Mouse (Mus musculus) fibroblast of lung, adult 2 months (primary cell): ENCODE measurements around the gene Gcc2.
A peak's percentile ranks its signal among the peaks of the same experiment; 100 is the strongest.
"Not testable (repeated sequence)": the region's sequence is repeated elsewhere in the genome, so short reads cannot be mapped to it uniquely, and the experiment has no call there.

Source experiments
- DNase-seq: peaks from one replicate; pipeline ENCODE4 v3.0.0-alpha.2; 2011; ENCODE audit warnings: low read depth

The Gcc2 gene

DNA sequence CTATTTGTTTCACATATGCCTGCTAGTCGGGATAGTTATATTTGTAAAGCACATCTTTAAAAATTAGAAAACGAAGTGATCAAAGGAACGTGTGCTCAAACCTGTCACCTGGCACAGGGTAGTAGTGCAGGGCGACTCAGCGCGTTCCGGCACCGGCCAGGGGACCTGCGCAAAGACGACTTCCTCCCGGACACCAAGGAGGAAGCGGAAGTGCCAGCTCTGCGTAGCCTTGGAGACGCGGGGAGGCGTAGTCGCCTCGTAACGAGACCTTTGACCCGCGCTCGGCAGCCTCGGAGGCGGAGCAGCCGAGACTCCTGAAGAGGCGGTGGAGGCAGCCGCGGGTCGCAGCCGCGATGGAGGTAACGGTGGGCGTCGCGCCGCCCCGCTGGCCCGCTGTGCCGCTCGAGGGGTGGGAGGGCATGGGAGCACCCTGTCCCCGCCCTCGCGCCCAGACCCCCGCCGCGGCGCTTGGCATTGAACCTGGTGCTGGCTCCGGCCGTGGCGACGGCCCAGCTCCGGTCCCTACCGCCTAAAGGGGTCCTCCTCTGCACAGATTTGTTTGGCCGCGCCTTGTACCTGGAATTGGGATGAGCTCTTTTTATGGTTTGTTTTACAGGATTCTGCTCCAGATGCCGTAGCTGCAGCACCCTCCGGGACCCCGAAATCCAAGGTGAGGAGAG, at the start of gene Gcc2:
Gene Gcc2, plus strand, starts transcription at position 285 of the 680 bp plus-strand sequence.
- peak; percentile 81 for DNase-seq

DNA sequence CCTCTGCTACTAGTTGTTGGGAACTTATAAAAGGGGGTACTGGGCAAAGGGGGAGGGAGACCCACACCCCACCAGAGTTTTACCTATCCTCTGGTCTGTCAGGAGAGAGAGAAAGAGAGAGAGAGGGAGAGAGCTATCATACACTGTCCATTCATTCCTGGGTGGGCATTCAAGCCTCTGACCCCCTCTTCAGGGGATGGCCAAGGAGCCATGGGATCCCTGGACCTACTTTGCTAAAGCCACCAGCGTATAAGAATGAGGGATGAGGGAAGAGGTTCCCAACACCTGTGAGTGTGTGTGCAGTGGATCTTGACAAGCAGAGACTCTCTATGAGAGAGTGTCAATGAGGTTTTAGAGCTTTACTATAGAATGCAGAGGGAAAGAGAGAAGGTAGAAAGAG, 49.3 kb upstream of the Gcc2 start:
- no peak for DNase-seq

DNA sequence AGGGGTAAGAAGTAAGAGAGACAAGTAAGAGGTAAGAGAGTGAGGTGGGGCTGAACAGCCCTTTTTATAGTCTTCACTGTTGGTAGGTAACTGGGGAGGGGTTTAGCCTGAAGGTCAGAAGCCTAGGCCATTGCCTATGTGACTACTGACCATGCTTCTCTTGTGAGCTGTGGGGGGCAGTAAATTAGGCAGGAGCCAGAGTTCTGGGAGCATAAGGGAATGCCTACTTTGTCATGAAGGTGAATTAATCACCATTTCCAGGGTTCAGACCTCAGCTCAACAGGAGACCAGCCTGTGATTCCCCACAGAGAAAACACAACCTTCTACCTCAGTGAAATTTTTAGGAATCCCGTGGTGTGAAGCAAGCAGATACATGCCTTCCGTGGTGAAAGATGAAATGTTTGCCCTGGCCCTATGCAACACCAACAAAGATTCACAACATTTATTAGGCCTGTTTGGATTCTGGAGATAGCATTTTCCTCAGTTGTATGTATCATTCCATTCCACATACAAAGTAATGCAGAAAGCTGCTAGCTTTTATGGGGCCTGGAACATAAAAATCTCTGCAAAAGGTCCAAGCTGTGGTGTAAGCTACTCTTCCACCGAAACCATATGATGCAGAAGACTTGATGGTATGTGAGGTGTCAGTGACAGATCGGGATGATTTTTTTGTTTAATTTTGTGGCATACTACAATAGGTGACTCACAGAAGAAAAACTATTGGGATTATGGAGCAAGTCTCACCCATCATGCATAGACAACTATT, 48.5 kb upstream of the Gcc2 start:
- DNase-seq = no peak

DNA sequence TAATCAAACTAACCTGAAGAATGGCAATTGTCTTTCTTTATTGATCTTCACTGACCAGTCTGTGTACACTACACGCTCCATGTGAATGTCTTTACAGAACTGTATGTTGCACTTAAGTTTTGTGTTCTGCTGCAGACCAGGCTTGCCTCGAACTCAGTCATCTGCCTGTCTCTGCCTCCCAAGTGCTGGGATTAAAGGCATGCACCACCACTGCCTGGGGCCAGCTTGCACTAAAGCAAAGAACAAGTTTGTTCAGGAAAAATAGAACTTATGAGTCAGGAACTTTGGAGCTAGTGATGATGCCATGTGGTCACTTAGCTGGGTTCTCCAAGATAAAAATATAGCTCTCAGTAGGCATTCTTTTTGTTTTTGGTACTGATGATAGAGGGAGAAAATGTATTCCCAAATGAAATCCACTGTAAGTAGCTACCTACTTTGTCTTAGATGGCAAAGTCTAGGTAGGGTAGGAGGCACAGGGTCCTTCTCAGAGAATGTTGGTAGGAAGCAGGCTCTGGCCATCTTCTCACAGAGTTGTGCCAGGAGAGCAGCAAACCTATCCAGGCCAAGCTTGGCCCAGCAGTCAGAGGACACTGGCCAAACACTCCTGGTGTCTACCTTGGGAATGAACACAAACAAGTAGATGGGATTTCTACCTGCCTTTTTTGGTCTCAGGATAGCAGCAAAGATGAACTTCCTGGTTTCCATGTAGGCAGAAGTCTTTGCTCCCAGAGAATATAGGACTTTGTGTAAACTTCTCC, 45.4 kb upstream of the Gcc2 start:
- DNase-seq = no peak

DNA sequence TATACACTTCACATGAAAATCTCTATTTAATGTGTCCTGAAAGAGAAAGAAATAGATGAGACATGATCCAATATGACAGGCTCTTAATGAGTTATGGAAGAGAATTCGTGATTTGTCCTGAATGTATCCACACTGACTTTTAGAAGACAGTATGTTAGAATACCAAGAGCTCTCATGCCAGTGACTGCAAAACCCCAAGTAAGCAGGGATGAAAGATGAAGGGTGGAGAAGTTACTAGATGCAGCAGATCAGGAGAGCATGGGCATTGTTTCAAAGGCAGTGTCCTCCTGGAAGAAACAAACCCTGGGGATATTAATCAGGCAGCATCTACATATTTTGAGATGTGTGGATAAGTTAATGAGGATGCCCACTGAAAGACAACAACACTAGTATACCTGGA, 44.8 kb upstream of the Gcc2 start:
- no peak for DNase-seq

DNA sequence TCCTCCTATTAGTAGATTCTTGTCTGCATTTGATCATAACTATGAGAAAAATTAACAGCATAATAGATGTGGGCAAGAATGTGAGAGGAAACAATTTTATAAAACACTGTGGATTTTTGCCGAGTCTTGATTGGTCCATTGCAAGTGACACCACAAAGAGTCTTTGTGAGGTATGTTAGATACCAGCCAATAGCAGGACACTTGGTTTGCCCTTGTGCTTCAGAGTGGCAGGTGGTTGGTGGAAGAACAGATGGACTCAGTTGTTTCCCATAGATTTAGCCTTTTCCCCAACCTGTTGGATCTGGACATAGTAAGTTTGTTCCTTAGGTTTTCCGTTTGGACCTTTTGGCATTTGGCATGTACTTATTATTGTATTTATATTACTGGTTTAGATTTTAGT, 44.1 kb upstream of the Gcc2 start:
- no peak for DNase-seq

DNA sequence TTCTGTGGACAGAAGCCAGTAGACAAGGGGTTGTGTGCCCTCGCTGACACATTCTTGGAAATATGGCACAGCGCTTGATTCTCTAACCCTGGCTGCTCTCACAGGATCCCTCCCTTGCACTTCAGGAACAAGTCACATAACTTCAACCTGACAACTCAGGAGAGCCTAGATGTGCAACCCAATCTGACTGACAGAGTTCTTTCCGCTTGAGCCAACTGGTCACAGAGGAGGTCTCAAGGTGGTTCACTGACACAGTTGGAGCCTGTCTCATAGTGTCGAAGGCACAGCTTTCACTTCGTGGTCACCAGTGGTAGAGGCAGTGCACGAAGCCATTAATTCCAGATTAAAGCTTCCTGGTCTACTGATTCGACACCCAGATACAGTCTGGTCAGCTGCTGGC, 43.1 kb upstream of the Gcc2 start:
- DNase-seq = no peak

DNA sequence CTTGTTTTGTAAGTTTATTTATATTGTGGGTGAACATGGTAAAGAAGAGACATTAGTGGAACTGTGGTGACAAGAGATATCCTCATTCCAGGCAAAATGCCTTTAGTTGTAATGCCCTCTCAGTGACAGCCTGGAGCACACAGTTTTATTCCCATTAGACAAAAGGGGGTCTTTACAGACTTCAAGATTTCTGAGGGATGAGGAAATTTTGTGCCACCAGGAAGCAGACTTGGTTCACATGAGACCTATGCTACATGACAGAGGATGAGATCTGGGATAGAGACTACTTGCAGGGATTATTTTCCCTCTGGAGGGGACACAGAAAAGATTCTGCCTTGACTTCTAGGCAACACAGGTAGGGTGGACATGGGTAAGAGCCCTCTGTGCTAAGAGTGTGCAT, 40.8 kb upstream of the Gcc2 start:
- DNase-seq = no peak

DNA sequence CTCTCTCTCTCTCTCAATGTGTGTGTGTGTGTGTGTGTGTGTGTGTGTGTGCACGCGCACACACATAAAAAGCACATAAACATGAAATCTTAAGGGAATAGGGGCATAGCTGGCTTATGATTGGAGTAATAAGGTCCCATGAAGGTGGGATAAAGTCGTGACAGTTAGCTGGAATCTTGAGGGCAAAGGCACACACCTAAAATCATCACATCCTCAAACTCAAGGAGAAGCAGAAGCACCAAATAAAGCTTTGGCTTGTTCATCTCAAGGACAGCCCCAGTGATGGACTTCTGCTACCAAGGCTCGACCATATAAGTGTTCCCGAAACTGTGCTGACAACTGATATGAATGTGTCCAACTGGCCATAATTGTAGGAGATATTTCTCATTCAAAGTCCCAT, 40.4 kb upstream of the Gcc2 start:
- DNase-seq = no peak

DNA sequence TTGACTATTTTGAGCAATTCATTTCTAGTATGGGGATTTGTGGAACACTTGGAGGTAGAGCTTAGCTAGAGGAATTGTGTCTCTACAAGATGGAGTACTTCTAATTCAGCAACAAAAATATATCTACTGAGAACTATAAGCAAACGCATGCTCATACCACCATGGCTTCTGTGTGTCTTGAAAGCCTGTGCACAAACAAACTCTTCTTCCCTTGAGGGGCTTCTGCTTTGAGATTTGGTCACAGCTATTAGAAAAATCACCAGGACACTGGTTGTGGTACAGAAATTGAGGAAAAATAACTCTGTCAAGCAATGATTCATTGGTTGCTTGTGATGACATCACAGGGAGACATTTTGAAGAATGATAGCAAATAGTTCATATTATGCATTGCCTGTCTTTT, 39.9 kb upstream of the Gcc2 start:
- no peak for DNase-seq

DNA sequence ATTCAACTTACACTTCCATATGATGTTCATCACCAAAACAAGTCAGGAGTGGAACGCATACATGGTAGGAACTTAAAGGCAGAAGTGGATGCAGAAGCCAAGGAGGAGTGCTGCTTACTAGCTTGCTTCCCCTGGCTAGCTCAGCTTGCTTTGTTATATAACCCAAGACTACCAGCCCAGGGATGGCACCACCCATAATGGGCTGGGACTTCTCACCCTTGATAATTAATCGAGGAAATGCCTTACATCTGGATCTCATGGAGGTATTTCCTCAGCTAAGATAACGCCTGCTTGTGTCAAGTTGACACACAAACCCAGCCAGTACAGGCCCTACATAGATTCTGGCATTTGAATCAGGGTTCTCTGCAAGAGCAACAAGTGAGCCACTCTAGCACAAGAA, 37.9 kb upstream of the Gcc2 start:
- no peak for DNase-seq

DNA sequence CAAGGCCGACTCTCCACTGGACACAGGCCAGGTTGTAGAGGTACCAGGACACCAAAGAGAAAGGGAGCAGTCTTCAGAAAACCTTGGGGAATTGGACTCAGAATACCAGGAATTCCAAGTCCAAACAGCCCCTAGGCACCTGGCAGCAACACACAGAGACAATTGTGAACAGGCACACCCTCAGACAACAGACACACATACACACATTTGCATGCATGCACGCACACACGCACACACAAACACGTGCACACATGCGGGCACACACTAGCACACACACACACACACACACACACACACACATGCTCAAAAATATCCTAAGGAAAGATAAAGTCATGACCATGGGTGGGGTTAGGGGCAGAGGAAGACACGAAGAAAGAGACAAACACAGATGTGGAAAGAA, 34.6 kb upstream of the Gcc2 start:
- no peak for DNase-seq

DNA sequence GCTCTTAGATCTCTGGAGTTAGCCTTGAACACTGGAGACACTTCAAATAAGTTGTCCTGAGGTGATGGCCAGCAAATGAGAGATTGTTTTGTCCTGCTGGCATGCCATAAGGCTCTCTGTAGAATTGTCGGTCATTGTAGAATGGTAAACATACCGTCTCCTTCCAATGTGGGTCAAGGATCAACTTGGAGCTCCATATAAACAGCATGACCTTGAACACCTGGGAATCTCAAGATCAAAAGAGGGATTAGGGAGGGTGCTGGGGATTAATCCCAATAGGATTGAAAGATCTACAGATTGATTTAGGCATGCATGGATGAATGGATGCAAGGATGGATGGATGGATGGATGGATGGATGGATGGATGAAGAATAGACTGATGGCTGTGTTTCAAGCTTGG, 33.7 kb upstream of the Gcc2 start:
- not testable (repeated sequence) for DNase-seq

DNA sequence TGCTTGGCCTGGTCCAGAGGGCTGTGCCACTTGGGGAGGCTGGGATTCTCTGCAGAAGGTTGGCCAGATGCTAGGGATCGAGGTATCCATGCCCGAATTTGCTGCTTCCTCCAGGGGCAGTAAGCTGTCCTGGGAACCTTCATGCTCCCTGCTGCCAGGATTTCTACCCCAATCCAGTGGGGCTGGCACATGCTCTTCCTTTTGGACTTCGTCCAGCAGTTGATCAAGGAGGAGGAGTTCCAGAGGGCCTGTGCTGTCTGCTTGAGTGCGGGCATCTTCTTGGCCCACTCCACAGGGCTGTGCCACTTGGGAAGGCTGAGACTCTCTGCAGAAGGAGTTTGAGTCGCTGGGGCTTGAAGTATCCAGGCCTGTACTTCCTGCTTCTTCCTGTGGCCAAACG, 32.1 kb upstream of the Gcc2 start:
- DNase-seq = not testable (repeated sequence)

DNA sequence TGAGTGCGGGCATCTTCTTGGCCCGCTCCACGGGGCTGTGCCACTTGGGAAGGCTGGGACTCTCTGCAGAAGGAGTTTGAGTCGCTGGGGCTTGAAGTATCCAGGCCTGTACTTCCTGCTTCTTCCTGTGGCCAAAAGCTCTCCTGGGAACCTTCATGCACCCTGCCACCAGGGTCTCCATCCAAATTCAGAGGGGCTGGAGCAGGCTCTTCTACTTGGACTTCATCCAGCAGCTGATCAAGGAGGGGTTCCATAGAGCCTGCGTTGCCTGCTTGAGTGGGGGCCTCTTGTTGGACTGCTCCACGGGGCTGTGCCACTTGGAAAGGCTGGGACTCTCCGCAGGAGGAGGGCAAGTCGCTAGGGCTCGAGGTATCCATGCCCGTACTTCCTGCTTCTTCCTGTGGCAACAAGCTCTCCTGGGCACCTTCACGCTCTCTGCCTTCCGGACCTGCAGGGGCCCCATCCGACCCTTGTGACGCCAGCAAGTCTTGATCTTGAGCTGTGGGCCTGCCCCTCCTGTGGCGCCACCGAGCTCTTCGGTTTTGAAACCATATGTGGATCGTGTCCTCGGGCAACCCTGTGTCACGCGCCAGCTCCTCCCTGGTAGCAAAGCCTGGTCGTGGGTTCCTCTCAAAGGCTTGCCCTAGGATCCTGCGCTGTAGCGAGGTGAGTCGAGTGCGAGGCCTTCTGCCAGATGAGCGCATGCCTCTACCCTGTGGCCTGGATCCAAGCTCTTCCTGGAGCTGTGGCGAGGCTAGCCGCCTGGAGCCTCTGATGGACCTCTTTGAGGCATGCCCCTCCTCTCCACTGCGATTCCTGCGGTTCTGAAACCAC, 31.1 kb upstream of the Gcc2 start:
- not testable (repeated sequence) for DNase-seq

DNA sequence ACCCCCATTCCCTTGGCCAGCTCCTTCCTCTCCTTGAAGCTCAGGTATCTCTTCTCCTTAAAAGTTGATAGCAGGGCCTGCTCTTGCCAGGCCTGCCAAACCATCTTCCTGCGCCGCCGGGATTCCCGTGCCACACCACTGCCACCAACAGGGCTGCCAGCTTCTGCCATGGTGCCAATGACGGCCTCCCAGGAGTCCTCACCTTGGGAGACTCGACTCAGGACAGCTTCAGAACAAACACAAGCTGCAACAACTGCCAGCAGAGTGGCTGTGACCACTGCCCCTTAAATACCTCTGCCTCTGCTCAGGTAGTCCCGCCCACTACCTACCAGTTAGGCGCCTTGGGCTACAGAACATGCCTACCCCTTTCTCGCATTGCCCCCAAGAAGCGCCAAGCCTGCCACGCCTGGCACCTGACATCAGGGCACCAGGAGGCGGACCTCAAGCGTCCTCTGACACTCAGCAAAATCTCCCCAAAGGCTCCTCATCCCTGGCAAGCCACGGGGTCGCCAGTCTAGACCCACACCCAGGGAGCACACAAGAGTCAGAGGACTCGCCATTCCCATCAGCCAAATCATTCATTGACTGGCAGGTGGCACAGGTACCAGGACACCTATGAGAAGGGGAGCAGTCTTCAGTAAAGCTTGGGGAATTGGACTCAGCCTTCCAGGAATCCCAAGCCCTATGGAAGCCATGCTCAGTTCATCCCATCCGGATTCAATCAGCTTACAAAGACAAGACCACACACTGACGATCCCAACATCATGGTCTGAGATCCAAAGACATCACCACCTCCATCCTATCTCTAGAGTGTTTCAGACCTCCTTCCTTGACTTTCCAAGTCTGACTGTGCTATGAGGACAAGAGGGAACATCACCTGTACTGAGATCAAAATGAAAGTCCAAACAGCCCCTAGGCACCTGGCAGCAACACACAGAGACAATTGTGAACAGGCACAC, 30.2 kb upstream of the Gcc2 start, which contains the start of gene AW822073:
Gene AW822073, minus strand, starts transcription at position 104 of the 959 bp plus-strand sequence.
- DNase-seq = not testable (repeated sequence)

DNA sequence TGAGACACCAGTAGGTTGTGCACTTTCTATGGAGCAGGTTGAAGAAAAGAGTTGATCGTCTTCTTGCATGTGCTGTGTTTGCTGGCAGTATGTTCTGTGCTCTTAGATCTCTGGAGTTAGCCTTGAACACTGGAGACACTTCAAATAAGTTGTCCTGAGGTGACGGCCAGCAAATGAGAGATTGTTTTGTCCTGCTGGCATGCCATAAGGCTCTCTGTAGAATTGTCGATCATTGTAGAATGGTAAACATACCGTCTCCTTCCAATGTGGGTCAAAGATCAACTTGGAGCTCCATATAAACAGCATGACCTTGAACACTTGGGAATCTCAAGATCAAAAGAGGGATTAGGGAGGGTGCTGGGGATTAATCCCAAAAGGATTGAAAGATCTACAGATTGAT, 28.9 kb upstream of the Gcc2 start:
- not testable (repeated sequence) for DNase-seq

DNA sequence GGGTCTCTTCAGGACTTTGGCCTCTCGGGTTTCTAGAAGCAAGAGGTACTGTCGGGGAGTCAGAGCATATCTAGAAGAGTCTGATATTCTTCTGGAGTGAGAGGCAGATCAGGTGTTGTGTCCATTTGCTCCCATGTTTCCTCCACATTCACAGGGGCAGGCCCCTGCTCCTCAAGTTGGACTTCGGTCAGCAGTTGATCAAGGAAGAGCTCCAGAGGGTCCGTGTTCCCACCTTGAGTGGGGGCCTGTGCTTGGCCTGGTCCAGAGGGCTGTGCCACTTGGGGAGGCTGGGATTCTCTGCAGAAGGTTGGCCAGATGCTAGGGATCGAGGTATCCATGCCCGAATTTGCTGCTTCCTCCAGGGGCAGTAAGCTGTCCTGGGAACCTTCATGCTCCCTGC, 27.5 kb upstream of the Gcc2 start:
- not testable (repeated sequence) for DNase-seq

DNA sequence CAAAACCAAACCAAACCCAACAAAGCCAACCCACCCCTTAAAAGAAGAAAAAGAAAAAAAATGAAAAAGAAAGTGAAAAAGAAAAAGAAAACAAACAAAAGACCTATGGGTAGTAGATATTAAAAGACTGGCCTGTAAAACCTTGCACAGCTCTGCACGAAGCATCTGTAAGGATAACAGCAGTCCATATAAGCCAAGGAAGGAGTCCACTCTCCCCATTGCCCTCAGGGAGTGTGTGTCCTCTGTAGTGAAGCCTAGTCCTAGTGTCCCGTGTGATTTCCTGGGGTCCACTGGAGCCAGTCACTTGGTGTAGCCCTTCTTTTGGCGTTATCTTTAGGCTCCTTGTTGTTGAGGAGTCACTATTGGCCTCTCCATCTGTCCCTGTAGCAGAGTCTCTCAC, 25.3 kb upstream of the Gcc2 start:
- not testable (repeated sequence) for DNase-seq

DNA sequence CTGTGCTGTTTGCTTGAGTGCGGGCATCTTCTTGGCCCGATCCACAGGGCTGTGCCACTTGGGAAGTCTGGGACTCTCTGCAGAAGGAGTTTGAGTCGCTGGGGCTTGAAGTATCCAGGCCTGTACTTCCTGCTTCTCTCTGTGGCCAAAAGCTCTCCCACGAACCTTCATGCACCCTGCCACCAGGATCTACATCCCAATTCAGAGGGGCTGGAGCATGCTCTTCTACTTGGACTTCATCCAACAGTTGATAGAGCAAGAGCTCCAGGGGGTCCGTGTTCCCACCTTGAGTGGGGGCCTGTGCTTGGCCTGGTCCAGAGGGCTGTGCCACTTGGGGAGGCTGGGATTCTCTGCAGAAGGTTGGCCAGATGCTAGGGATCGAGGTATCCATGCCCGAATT, 24.2 kb upstream of the Gcc2 start:
- DNase-seq = not testable (repeated sequence)
